In genomic region chr10:107725631-107726030, GRCm38 (mm10) we compare ENCODE assay signal across 21 mouse cellular contexts. TPM values are rescaled to one million over a fixed set of nuclear protein-coding genes. Genes with fewer than 3 reads are reported as not detected.
"Had no signal": no experiment of that assay in that cellular context is flagged by ENCODE, and none has a peak within 500 bp of the region (broad histone marks: within the 10 kb centered on the region; RNA-seq: fewer than 3 reads in every experiment).

No protein-coding gene starts in this region.

- H3K9ac ChIP-seq: limb, embryonic 12.5 days; limb, embryonic 15.5 days; liver, embryonic 14.5 days; liver, postnatal 0 days; stomach, embryonic 15.5 days had no signal

- H3K36me3 ChIP-seq: limb, embryonic 12.5 days; limb, embryonic 15.5 days; stomach, embryonic 15.5 days had no signal

- H3K4me1 ChIP-seq: limb, embryonic 12.5 days; limb, embryonic 15.5 days; stomach, embryonic 15.5 days had no signal

- H3K27me3 ChIP-seq: limb, embryonic 12.5 days; limb, embryonic 15.5 days; stomach, embryonic 15.5 days had no signal

- DNase-seq: kidney, adult 2 months; kidney, postnatal 25 days; layer of hippocampus, postnatal 36 days; left cerebral cortex, postnatal 4 days; liver, postnatal 0 days; midbrain, embryonic 14.5 days; right cerebral cortex, postnatal 25 days; spleen, adult 18-20 months; thymus, postnatal 25 days had no signal

- ATAC-seq: intestine, postnatal 0 days; liver, postnatal 0 days had no signal

- H3K4me2 ChIP-seq: limb, embryonic 12.5 days; limb, embryonic 15.5 days; liver, embryonic 11.5 days; midbrain, embryonic 11.5 days; stomach, embryonic 15.5 days had no signal

- H3K27ac ChIP-seq: kidney, postnatal 0 days; layer of hippocampus, adult 2 months; left cerebral cortex, adult 2 months; limb, embryonic 12.5 days; limb, embryonic 15.5 days; liver, embryonic 14.5 days; stomach, embryonic 15.5 days had no signal

- H3K9me3 ChIP-seq: limb, embryonic 12.5 days; limb, embryonic 15.5 days; stomach, embryonic 15.5 days had no signal

- H3K4me3 ChIP-seq: layer of hippocampus, adult 2 months; left cerebral cortex, adult 2 months; limb, embryonic 12.5 days; limb, embryonic 15.5 days; stomach, embryonic 15.5 days had no signal

RNA-seq across cellular contexts. Expression of gene Ptprq, which starts 5.8 kb away (rescaled TPM):
- total RNA-seq: megakaryocyte progenitor cell, adult 5-6 weeks; megakaryocyte-erythroid progenitor cell, adult 5-6 weeks had no signal
- polyA plus RNA-seq: intestine, postnatal 0 days; liver, embryonic 11.5 days; liver, postnatal 0 days had no signal
